Mouse (Mus musculus) monocyte, adult 2 months (primary cell): ENCODE data around the gene Mtfr1l.
"Not testable (repeated sequence)": the region's sequence is repeated elsewhere in the genome, so short reads cannot be mapped to it uniquely, and the experiment has no call there.

Source experiments
- DNase-seq, 2 experiments: peaks; one replicate each; pipeline ENCODE4 v3.0.0; 2022; ENCODE audit warnings: low spot score in 2 of 2, low read depth in 1 of 2

The Mtfr1l gene

GRCm38 (mm10) chr4:134494161-134494560 is 41.0 kb downstream of the Mtfr1l start:
- DNase-seq: not testable (repeated sequence)

GRCm38 (mm10) chr4:134491716-134492115 is 43.5 kb downstream of the Mtfr1l start:
- no peak for DNase-seq

GRCm38 (mm10) chr4:134489986-134490665 is 45.1 kb downstream of the Mtfr1l start:
- DNase-seq: no peak

- no peak for DNase-seq
Measured at GRCm38 (mm10) chr4:134488211-134488610, 47.0 kb downstream of the Mtfr1l start.

GRCm38 (mm10) chr4:134485151-134485900 is 49.9 kb downstream of the Mtfr1l start:
- no peak for DNase-seq

GRCm38 (mm10) chr4:134484231-134484630 is 51.0 kb downstream of the Mtfr1l start:
- DNase-seq: no peak

GRCm38 (mm10) chr4:134483696-134484095 is 51.5 kb downstream of the Mtfr1l start:
- no peak for DNase-seq

GRCm38 (mm10) chr4:134483078-134483688 is 52.0 kb downstream of the Mtfr1l start:
- DNase-seq: no peak

- DNase-seq: no peak
Measured at GRCm38 (mm10) chr4:134482442-134482841, 52.7 kb downstream of the Mtfr1l start.

GRCm38 (mm10) chr4:134481270-134481669 is 53.9 kb downstream of the Mtfr1l start:
- DNase-seq: no peak

GRCm38 (mm10) chr4:134480864-134481263 is 54.3 kb downstream of the Mtfr1l start:
- DNase-seq: peak in 1 of 2 experiments; percentile 66

GRCm38 (mm10) chr4:134479839-134480238 is 55.3 kb downstream of the Mtfr1l start:
- no peak for DNase-seq

GRCm38 (mm10) chr4:134478031-134478430 is 57.2 kb downstream of the Mtfr1l start:
- DNase-seq: peak; percentile 79 to 89

GRCm38 (mm10) chr4:134476899-134477298 is 58.3 kb downstream of the Mtfr1l start:
- no peak for DNase-seq
